In the genomic region with DNA sequence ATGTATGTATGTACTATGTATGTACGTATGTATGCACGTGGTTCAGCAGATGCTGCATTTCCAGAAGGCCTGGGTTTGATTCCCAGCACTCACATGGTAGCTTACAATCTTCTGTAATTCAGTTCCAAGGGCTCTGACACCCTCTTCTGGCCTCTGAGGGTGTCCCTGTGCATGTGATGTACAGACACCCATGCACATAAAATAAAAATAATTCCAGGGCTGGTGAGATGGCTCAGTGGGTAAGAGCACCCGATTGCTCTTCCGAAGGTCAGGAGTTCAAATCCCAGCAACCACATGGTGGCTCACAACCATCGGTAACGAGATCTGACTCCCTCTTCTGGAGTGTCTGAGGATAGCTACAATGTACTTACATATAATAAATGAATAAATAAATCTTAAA, we compare ENCODE assay signal across 1 mouse cellular context.
TF ChIP-seq lines count a peak whose summit lies in the region.

No protein-coding gene starts in this region.

TF ChIP-seq in MEL, 35 proteins besides CTCF, POLR2A, EP300 and RAD21:
- TF ChIP-seq TBP (IDR thresholded peaks at IDR 0.05; ENCODE audit: low read depth, low read length) (peak; percentile 94), MYC (IDR thresholded peaks at IDR 0.05; ENCODE audit: low read depth, low read length) (0 out of 2 replicates have a peak, but pooled peaks have one; percentile 42)
